Mouse (Mus musculus): Measurements from ENCODE around the gene Vsig10. TPM values are rescaled to one million over a fixed set of nuclear protein-coding genes. Genes with fewer than 3 reads are reported as not detected.

Vsig10 gene
- polyA plus RNA-seq, 1 experiment = 2.3 TPM

DNA sequence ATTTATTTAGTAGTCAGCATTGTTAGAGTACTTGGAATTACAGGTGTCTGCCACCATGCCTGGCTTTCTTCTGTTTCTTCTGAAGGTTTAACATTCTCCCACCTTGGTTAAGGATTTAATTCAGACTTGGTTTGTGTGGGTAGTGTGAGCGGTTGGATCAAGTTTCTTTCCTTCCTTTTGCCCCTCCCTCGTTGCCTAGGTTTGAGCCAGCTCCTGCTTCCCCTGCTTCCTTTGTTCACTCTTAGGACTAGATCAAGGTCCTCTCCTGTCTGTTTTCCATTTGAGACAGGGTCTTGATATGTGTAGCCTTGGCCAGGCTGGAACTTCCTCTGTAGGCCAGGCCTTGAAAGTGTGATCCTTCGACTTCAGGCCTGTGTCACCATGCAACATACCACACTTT lies 27.4 kb downstream of the Vsig10 start:
- Histone ChIP-seq H3K4me1 (ENCODE audit: control insufficient read depth, insufficient read depth, low read length) (no peaks in the 10 kb centered on the region), H3K27ac (ENCODE audit: insufficient read depth, low read depth, low read length) (no peak overlapping the region), H3K4me3 (ENCODE audit: insufficient read depth, low read length) (no peak overlapping the region)
- no peak for TF ChIP-seq POLR2A (IDR thresholded peaks at IDR 0.05; ENCODE audit: borderline replicate concordance, low read depth, low read length)
- TF ChIP-seq CTCF (IDR thresholded peaks at IDR 0.05; ENCODE audit: low read depth, low read length) = no peak

DNA sequence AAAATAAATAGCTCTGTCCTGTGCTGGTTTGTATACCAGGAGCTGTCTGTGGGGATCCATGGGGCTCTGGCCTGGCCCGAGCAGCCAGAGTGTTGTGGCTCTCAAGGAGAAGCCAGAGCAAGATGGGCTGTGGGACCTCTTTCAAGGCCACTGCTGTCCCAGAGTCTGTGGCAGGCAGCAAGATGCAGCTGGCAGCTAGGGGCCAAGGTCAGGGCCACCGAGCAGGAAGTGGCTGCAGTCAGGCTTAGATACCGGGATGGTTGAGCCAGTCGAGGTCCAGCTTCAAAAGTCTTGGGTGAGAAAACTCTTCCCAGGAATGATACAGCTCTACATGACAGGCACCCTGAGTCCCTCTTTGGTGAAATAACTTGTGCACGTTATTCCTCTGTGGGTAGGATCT lies 28.1 kb downstream of the Vsig10 start:
- no peak overlapping the region for H3K27ac ChIP-seq (ENCODE audit: insufficient read depth, low read depth, low read length)
- H3K4me3 ChIP-seq (ENCODE audit: insufficient read depth, low read length) = no peak overlapping the region
- H3K4me1 ChIP-seq (ENCODE audit: control insufficient read depth, insufficient read depth, low read length) = no peaks in the 10 kb centered on the region
- TF ChIP-seq CTCF (IDR thresholded peaks at IDR 0.05; ENCODE audit: low read depth, low read length) = no peak
- TF ChIP-seq POLR2A (IDR thresholded peaks at IDR 0.05; ENCODE audit: borderline replicate concordance, low read depth, low read length) = no peak

DNA sequence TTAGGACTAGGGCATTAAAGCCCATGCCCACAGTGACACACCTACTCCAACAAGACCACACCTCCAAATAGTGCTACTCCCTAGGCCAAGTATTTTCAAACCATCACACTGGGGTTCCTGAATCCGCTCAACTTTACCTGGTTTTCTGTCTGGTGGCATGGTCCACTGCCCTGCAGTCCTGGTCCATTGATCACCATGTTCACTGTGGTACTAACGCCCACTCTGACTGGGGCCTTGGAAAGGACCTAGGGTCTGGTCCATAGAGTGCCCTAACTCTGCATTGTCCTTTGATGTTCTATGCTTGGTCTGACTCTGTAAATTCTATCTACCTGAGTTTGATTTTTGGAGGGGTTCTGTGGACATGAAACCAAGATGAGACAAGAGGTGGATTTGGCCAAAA lies 29.0 kb downstream of the Vsig10 start:
- Histone ChIP-seq H3K27ac (ENCODE audit: insufficient read depth, low read depth, low read length) (no peak overlapping the region), H3K4me3 (ENCODE audit: insufficient read depth, low read length) (no peak overlapping the region), H3K4me1 (ENCODE audit: control insufficient read depth, insufficient read depth, low read length) (no peaks in the 10 kb centered on the region)
- no peak for TF ChIP-seq CTCF (IDR thresholded peaks at IDR 0.05; ENCODE audit: low read depth, low read length)
- TF ChIP-seq POLR2A (IDR thresholded peaks at IDR 0.05; ENCODE audit: borderline replicate concordance, low read depth, low read length) = no peak

DNA sequence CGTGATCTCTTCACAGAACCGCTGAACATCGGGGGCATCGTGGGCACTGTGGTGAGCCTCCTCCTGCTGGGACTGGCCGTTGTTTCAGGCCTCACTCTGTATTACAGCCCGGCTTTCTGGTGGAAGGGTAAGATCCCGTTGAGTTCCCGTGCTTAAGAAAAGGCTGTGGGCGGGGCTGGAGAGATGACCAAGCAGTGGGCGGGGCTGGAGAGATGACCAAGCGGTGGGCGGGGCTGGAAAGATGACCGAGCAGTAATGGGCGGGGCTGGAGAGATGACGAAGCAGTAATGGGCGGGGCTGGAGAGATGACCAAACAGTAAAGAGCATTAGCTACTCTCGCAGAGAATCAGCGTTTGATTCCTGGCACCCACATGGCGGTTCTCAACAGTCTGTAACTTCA lies 29.4 kb downstream of the Vsig10 start:
- Histone ChIP-seq H3K4me1 (ENCODE audit: control insufficient read depth, insufficient read depth, low read length) (no peaks in the 10 kb centered on the region), H3K27ac (ENCODE audit: insufficient read depth, low read depth, low read length) (no peak overlapping the region), H3K4me3 (ENCODE audit: insufficient read depth, low read length) (no peak overlapping the region)
- TF ChIP-seq CTCF (IDR thresholded peaks at IDR 0.05; ENCODE audit: low read depth, low read length) = no peak
- TF ChIP-seq POLR2A (IDR thresholded peaks at IDR 0.05; ENCODE audit: borderline replicate concordance, low read depth, low read length) = no peak

DNA sequence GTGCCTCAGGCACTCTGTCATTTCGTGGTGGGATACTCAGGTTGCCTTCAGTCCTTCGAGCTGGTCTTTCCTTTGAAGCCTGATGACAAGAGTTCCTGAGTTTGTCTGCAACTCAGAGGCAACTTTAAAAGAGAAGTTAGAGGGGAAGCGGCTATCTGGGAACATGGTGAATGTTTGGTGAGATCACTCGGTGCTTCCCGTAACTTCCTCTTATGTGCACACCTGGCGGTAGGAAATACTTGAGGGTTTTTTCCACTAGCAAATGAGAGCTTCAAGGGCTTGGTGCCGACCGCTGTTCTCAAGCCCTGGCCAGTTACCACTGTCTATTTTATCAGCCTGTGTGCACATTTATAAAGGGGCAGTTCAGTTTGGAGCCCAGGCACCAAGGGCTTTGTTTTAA lies 35.2 kb downstream of the Vsig10 start:
- TF ChIP-seq CTCF (IDR thresholded peaks at IDR 0.05; ENCODE audit: low read depth, low read length) (no peak), POLR2A (IDR thresholded peaks at IDR 0.05; ENCODE audit: borderline replicate concordance, low read depth, low read length) (no peak)
- Histone ChIP-seq H3K27ac (ENCODE audit: insufficient read depth, low read depth, low read length) (no peak overlapping the region), H3K4me1 (ENCODE audit: control insufficient read depth, insufficient read depth, low read length) (peaks cover 17% of the 10 kb centered on the region), H3K4me3 (ENCODE audit: insufficient read depth, low read length) (no peak overlapping the region)

DNA sequence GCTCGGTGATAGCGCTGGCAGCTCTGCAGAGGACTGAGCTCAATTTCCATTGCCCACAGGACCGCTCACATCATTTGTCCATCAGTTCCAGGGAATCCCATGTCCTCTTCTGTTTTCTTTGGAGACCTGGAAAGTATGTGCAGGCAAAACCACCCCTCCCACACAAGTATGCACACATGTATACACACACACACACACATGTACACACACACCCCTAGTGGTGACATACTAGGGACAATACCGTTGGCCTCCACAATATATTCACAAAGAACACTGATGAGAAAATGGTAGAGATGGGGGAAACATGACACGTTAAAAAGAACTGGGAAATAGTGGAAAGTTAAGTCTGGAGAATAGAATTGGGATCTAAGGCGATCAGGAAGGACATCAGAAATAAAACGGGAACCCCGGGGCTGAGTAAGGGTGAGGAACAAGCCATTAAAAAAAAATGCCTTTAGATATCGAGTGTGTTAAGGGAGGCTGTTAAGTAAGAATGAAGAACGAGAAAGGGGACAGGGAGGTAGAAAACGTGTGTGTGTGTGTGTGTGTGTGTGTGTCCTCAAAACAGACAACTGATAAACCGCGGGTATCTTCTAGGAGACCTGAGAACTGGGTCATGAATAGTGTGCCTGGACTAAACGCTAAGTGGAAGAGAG lies 36.9 kb downstream of the Vsig10 start:
- no peak overlapping the region for H3K4me3 ChIP-seq (ENCODE audit: insufficient read depth, low read length)
- TF ChIP-seq CTCF (IDR thresholded peaks at IDR 0.05; ENCODE audit: low read depth, low read length) = no peak
- H3K4me1 ChIP-seq (ENCODE audit: control insufficient read depth, insufficient read depth, low read length) = peaks cover 31% of the 10 kb centered on the region
- no peak overlapping the region for H3K27ac ChIP-seq (ENCODE audit: insufficient read depth, low read depth, low read length)

DNA sequence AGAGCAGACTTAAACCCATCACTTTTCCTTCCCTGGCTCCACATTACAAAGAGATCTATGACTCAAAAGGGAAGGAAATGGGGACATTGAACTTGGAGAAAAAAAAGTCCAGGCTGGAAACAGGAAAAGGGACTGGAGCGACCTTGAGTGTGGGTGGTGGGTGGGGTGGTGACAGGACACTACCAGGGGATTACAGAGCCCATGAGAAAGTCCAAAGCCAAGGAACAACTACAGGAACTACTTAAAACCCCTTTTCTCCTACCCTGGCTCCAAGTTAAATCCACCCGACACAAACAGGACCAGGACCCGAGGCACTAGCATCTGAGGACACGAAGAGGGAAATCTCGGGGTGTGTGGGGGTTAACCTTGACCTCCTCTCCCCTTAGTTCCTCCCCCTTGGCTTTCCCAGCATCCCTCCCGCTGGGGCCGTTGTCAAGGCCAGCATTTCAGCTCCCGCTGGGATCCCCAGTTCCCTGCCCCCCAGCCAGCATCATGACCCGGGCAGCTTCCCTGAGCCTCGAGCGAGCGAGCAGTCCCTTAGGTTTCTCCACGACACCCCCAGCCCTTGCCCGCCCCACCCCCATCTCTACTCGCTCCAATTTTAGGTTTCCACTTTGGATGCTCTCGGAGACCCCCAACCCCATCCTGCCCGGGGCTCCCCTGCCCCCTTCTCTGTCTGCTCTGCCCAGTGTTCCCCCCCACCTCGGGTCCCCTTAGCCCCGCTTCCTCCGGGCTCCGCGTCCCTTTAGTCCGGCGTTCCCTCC lies 37.7 kb downstream of the Vsig10 start:
- TF ChIP-seq POLR2A (IDR thresholded peaks at IDR 0.05; ENCODE audit: borderline replicate concordance, low read depth, low read length) = no peak
- no peak for TF ChIP-seq CTCF (IDR thresholded peaks at IDR 0.05; ENCODE audit: low read depth, low read length)
- Histone ChIP-seq H3K27ac (ENCODE audit: insufficient read depth, low read depth, low read length) (no peak overlapping the region), H3K4me3 (ENCODE audit: insufficient read depth, low read length) (peak overlapping the region; percentile 59), H3K4me1 (ENCODE audit: control insufficient read depth, insufficient read depth, low read length) (peaks cover 39% of the 10 kb centered on the region)

DNA sequence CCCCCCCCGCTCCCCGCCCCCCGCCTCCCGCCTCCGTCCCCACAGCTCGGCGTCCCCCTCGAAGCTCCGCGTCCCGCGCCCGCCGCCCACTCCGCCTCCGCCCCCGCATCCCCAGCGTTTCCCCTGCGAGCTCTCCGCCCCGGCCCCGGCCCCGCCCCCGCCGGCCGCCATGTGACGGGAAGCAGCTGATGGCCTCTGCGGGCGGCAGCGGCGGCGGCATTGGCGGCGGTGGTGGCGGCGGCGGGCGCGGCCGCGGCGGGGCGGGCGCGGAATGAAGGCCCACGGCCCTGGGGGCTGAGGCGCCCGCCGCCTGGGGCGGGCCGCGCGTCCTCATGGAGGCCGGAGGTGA lies 38.2 kb downstream of the Vsig10 start, which contains the start of gene Wsb2:
Gene Wsb2 (plus strand): TSS at position 176 of the 349 bp plus-strand sequence.
- TF ChIP-seq CTCF (IDR thresholded peaks at IDR 0.05; ENCODE audit: low read depth, low read length) = no peak
- TF ChIP-seq POLR2A (IDR thresholded peaks at IDR 0.05; ENCODE audit: borderline replicate concordance, low read depth, low read length) = no peak
- Histone ChIP-seq H3K27ac (ENCODE audit: insufficient read depth, low read depth, low read length) (peak within 1 kb of the TSS; percentile 71), H3K4me3 (ENCODE audit: insufficient read depth, low read length) (peak within 1 kb of the TSS; percentile 94), H3K4me1 (ENCODE audit: control insufficient read depth, insufficient read depth, low read length) (peaks cover 44% of the 10 kb centered on the region)

DNA sequence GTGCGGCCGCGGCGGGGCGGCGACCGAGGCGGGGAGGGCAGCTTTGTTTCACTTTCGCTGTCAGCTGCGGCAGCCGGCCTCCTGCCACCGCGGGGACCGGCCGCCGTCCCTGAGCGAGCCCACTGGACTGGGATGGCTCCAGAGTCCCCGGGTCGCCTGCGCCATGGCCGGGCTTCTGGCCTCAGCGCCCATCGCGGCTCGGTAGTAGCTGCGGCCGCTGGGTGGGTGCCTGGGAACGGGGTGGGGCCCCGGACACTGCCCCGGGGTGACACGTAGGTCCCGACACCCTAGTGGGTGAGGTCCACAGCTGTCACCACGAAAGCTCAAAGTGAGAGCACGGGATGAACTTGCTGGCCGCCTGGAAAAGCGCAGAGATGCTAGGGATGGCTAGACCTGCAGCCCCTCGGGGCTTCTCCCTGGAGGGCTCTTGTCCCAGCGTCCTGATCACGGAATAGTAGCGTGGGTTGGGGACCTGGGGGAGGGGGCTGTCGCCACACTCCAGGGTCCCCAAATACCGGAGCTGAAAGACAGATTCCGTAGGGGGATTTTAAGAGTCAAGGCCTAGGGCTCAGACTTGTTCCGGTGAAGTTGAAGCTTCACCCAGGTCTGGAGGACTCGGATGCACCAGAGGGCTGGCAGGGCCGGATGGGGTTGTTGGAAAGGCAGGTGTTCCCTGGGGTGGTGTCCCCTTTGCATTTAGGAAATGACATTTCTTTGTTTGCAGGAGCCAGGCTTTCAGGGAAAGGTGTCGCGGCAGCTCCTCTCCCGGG lies 38.8 kb downstream of the Vsig10 start:
- H3K27ac ChIP-seq (ENCODE audit: insufficient read depth, low read depth, low read length) = peak overlapping the region; percentile 71
- peaks cover 50% of the 10 kb centered on the region for H3K4me1 ChIP-seq (ENCODE audit: control insufficient read depth, insufficient read depth, low read length)
- TF ChIP-seq CTCF (IDR thresholded peaks at IDR 0.05; ENCODE audit: low read depth, low read length) = no peak
- TF ChIP-seq POLR2A (IDR thresholded peaks at IDR 0.05; ENCODE audit: borderline replicate concordance, low read depth, low read length) = no peak
- H3K4me3 ChIP-seq (ENCODE audit: insufficient read depth, low read length) = peak overlapping the region; percentile 94

DNA sequence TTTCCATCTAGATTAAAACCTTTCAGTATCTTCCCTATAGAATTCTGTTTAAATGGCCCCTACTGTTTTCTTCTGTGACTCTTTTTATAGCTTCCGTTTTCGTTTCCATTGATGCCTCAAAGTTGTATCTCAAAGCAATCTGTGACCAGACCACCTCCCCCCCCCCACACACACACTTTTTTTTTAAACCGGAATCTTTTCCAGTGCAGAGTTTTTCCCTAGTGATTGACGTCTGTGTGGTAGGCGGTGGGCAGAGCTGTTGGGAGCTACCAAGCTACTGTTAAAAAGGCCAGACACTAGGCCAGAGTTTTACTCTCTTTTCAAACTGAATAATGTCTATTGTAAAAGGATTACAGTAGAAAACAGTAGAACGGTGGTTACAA lies 39.4 kb downstream of the Vsig10 start:
- Histone ChIP-seq H3K4me1 (ENCODE audit: control insufficient read depth, insufficient read depth, low read length) (peaks cover 55% of the 10 kb centered on the region), H3K27ac (ENCODE audit: insufficient read depth, low read depth, low read length) (peak overlapping the region; percentile 71), H3K4me3 (ENCODE audit: insufficient read depth, low read length) (peak overlapping the region; percentile 94)
- TF ChIP-seq POLR2A (IDR thresholded peaks at IDR 0.05; ENCODE audit: borderline replicate concordance, low read depth, low read length) (no peak), CTCF (IDR thresholded peaks at IDR 0.05; ENCODE audit: low read depth, low read length) (no peak)

Measured in bone marrow macrophage, adult 2 months (primary cell).